Mouse (Mus musculus) induced T-regulatory cell, adult 2 months (primary cell): ENCODE data around the gene Kcp.

Experiments
- DNase-seq: peaks from one replicate; pipeline ENCODE4 v3.0.0-alpha.2; 2012; ENCODE audit warnings: low read depth

The Kcp gene

DNA sequence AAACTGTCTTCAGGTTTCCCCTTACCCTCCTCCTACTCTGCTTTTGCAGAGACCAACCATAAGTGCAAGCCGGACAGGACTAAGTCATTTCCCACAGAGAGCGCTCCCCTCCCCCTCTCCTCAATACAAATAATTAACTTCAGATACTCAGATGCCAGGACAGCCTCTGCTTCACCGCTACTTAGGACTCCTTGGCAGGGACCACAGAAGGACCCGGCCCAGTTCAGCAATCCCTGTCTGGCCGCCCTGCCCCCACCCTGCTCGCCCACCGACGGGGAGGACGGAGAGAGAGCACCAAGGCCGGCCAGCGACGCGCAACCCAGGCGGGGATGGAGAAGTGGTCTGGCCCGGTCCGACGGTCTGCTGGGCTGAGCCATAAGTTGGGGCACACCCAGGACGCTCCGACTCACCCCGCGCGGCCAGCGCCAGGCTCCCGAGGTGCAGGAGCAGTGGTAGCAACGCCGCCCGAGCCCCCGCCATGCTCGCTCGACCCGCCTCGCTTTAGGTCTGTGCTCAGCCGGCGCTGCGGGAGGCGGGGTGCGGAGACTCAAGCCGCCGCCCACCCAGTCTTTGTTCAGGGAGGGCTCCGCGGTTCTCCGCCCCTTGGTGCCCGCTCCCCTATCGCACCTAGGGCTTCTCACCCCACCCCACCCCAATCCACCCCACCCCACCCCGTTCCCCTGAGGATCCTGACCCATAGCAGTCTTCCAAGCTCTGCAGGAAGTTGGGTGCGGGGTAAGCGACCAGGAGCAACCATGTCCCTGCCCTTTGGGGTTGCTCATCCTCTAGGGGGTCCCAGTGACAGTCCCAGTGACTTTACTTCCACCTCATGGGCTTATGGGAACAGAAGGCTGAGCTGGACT lies at the start of gene Kcp:
Gene Kcp, minus strand, starts transcription at position 506 of the 863 bp plus-strand sequence.
- DNase-seq: no peak

DNA sequence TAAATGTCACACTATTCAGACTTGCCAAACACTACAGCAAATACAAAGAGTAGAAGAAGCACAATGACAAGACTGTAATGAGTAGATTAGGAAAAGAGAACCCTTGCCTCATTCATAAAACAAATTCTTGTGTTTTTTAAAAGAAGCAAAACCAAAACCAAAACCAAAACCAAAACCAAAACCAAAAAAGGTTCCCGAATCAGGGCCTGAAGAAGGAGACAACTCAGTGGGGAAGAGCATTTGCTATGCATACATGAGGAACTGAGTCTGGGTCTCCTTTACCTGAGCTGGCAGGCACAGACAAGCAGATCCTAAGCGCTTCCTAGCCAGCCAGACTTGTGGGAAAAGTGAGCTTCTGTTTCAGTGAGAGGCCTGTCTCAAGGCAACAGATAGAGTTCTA lies 49.4 kb upstream of the Kcp start:
- peak; percentile 69 for DNase-seq

DNA sequence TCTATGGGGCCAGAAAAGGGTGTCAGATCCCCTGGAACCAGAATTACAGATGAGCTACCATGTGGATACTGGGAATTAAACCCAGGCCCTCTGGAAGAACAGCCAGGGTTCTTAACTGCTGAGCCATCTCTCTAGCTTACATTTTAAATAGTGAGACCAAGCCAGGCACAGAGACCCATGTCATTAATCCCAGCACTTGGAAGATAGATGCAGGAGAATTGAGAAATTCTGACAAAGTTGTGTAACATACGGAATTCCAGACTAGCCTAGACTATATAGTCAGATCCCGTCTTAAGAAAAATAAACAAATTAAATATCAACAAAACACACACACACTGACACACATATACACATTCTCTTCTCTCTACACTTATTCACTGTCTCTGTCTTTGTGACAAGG lies 44.8 kb upstream of the Kcp start:
- DNase-seq: no peak

DNA sequence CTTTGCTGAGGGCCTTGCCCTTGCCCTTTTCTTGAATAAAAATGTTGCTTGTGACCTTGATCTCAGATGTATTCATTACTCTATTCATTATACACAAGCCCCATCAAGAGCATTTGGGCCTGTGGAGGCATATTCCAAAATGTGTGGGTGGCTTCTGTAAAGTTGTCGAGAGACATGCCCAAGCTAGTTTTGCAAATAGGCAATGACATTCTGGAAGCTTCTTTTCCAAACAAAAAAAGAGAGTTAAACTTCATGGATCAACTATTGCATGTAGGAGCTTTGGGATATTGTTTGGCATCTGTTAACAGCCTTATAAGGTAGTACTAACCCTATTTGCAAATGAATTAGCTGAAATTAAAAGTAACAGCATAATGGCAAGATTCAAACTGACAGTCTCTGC lies 40.3 kb upstream of the Kcp start:
- no peak for DNase-seq

DNA sequence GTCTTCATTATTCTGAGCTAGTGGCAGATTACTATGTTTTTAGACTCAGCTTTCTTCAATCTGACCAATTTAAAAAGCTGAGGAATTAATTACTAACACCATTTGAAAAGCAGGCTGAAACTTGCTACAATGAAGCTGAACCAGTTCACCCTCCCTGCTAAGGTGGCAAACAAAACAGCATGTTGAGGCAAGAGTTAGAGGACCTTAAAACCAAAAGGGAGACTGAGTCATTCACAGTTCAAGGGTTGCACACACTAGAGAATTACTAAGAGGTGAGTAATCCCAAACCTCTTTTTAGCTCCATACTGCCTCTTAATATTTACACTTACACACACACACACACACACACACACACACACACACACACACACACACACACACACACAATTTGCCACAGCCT lies 39.8 kb upstream of the Kcp start:
- DNase-seq: no peak

DNA sequence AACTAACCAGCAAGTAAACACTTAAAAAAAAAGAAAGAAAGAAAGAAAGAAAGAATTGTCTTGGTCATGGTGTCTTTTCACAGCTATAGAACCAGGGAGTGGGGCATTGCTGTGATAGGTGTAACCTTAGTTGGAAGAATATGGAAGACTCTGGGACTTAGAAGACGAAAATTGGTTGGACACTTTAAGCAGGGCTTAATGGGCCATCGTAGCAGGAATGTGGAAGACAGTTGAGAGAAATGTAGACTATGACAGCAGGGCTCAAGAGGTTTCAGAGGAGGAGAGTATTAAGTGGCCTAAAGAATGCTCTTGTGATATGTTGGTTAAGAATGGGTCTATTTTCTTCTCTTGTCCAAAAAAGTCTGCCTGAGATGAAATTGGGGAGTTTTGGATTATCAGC lies 37.9 kb upstream of the Kcp start:
- no peak for DNase-seq

DNA sequence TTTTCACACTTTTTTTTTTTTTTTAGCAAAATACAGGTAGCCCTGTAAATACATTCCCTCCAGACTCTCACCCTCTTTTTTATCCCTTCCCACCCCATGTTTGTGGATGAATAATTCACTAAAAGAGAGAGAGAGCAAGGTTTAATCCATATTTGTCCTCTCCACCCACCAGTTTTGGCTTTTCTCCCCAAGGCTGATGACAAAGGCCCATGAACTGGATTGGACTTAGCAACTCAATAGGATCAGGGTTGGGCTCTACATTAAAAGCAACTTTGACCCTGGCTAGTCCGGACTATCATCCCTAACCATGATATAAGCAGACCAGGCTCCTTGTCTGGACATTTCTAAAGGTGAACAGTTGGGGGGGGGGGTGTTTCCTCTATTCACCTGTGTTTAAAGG lies 33.2 kb upstream of the Kcp start:
- DNase-seq: no peak

DNA sequence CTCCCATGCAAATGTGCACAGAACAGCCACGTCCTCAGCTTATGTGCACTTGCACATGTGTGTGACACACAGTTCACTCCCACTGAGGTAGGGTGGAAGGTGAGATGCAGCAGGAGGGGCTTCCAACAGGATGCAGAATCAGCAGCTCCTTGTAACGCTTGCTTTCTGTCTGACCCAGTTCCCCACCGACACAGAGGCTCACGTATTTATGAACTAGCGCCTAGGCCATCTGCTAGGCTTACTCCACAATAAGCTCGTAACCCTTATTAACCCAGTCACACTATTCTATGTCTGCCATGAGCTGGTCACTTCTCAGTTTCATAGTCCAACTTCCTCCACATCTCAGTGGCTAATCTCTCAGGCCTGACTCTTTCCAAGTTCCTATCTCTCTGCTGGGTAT lies 32.5 kb upstream of the Kcp start:
- no peak for DNase-seq

DNA sequence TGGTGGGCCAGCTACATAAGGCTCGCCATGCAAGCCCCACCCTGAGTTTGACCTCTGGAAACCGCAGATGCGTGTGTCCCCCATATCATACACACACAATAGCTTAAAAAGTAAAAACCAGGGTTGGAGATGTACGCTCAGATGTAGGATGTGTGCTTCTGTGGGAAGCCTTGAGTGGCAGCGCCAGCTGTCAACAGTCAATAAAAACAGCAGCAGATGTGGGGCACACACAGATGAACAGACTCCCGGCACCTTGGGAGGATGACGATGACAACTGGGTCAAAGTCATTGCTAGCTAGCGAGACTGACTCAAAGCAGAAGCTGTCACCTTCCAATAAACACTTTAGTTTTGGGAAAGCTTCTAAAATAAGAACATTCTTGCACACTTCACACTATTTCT lies 31.8 kb upstream of the Kcp start:
- no peak for DNase-seq

DNA sequence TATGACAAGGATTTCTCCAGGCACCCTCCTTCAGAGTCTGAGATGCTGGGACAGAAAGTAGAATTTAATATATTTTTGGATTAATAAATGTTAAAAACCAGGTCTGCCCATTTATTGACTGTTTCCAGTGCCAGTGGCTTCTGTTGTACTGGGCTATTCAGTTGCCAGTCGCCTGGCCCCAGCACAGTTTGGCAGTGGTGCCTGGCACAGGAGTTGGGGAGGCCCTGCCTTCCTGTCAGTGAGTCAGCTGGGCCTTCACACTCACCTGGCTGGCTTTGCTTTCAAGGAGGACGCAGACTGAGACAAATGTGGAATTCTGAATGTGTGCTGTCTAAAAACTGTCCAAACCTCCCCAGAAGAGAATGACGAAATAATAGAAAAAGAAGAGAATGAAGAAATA lies 29.5 kb upstream of the Kcp start:
- DNase-seq: no peak

DNA sequence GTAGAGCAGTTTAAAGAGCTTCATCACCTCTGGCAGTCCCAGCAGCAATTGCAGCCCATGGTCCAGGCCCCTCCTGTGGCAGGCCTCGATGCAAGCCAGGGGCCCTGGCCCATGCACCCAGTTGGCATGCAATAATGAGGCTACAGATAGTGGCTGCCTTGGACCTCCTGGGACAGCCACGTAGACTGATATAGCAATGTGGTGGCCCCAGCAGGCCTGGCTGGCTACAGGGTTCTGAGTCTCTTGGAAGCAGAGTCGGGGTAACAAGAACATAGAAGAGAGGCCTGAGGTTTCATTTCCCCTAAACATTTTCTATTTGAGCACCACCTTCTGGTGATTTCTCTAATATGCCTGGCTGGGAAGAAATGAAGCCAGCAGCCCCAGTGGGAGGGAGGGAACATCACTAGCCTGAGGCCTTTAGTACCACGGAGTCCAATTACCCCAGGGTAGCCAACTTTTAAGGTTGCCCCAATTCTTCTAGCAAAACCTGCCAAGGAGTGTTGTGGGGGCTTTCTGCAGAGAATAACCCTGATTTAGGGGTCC lies 29.0 kb upstream of the Kcp start:
- peak; percentile 26 for DNase-seq

DNA sequence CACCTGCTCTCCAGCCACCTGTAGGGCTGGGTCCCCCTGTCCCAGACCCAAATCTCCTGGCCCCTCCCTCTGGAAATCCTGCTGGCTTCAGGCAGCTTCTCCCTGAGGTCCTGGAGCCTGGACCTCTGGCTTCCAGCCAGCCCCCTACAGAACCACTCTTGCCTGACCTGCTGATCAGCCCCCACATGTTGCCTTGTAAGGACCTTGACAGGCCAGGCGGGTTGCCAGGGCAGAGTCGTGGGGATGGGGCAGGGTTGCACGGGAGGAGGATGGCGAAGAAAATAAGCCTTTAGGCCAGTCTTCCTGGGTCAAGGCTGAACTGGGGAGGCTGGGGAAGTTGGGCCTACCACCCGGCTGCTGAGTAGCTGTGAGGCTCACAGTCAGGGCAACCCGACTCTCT lies 27.6 kb upstream of the Kcp start:
- DNase-seq: no peak

DNA sequence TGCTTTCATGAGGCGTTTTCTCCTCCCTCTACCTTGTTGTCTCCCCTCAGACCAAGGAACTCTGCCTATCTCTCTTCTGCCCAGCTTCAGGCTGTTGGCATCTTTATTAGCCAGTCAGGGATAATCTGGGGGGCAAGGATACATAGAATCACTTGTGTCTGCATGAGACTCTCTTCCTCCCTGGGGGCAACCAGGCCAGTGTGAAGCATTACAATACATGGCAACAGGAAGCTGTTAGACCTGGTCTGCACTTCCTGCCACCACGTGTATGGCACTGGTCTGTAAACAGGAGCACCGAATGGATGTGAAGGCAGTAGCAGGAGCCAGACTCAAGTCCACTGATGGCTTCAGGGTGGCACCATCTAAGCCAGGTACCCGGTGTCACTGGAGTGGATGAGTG lies 22.3 kb upstream of the Kcp start:
- peak; percentile 36 for DNase-seq

DNA sequence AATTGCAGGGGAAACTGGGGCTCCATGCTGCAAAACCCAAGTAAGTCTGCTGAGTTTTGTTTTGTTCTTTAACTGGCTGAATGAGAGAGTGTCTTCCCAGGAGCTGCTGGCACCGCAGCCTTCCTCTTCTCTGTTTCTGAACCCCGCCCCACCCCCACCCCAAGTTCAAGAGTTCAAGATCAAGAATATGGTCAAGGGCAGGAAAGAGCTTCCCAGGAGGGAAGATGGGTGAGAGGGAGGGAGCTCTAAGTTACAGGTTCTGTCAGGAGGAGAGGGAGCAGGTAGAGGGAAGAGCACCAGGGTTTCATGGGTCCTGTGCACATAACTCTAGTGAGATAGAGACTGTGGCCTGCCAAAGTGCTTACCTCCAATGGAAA lies 21.7 kb upstream of the Kcp start:
- no peak for DNase-seq

DNA sequence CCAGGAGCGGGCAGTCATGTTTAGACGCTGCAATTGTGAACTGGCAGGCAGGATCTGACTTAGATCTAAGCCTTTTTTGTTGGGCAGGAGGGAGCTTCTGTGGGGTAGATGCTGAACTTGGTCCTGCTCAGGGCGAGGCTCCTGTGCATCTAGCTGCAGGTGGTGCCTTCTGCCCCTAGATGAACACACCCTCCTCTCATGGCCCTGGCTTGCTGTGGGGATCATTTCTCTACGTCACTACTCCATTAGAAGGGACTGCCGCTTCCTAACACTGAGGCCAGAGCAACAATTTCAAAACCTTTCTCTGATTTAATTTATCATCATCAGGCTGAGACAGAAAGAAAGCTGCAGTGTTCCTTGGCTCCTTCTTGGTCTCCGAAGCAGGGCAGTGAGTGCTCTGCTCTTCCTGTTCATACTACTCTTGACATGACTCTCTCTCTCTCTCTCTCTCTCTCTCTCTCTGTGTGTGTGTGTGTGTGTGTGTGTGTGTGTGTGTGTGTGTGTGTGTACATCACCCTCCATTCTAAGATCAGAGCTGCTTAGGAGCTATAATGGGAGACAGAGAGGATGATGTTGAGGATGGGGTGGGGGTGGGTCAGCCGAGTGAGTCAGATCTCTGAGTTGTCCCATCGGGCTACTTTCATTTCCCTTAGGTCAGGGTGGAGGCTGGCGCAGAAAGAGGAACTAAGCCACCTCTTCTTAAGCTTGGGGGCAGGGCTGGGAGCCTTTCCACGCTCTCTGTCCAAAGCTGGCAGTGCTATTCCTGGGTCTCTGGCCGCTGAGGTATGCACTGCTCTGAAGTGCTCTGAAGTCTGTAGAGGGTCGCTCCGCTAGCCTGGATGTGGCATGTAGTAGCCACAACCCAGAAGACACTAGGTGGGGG lies 21.1 kb upstream of the Kcp start:
- peak; percentile 54 for DNase-seq

DNA sequence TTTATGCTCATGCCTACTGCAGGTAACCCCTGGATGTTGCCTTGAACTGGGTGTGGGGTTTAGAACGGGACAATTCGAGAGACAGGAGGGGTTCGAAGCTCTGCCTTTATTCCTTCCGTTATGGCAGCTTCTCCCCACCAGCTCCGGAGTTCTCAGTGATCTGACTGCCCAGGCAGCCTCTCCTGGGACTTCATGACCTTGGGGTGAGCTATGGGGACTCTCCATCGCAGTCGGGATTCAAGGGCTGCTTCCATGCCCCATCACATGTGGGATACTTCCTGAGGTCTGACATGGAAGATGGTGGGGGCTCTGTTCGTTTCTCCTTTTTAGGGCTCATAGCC lies 20.4 kb upstream of the Kcp start:
- no peak for DNase-seq

DNA sequence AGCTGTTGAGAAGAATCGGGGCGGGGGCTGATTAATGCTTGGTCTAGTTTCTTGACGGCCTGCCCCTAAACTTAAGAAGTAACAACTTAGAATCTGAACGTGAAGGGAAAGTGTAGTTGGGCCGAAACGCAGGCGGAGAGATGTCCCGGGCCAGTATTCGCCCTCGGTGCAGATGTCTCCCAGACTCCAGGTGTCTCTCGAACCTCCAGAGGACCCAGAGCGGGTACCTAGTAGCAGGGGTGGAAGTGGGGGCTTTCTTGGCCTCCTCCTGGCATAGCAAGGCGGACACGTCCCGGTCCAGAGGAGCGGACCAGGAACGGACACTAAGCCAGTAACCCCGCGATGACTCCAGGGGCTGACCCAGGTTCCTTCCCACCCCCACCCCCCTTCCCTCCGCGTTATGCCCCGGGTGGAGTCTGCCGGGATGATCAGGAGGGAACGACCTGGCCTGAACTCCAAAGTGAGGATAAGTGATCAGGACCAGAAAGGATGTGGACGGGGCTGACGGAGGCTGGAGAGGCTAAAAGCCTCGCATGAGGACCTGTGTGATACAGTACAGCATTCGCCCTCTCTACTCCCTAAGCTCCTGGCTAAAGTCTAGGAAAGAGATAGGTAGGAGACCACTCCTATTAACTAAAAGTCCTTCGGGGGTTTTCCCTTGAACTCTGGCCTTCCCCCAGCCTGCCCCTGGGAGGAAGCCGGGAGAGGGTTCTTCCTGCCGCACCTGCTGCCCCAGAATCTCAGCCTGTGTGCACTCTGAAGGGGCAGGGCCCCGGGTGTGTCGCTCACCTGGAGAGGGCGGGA lies 19.8 kb upstream of the Kcp start:
- DNase-seq: peak; percentile 57

DNA sequence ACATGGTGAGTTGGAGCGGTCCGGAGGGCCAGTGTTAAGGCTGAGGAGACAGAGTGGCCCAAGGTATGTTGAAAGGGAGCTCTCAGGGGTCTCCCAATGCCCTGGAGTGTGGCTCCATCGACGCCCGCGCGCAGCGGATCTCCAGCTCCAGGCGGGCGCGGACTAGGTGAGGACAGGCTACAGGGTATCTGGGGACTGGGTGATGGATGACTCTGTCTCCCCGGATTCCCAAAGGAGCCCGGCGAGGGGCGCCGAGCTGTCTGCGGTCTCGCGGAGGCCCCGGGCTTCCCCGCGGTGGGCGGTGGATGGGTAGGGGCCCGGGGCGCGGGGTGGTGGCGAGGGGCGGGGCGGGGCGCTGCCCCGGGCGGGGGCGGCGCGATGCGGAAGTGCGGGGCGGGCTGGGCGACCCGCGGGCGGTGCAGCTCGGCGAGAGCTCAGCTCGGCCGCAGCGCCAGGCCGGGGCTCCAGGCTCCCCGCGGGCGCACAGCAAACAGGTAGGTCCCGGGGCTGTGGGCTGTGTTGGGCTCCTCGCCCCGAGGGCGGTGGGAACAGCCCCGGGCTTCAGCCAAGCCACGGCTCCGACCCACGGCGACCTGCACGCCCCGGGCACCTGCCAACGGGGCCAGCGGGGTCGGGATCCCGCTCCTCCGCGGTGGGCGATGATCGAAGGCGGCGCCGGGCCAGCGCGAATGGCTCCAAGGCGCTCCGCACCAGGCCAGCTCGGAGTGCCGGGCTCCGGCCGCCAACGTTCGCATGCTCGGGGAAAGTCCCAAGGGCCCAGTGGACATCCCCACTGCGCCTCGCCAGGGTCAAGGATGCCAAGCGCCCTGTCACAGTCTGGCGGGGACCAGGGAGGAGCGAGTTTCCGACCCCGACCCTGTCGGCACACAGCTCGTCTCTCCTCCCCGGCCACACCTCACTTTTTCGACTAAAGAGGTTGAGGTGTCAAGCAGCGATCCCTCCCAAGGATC lies 18.8 kb upstream of the Kcp start, which contains the start of gene Irf5:
Gene Irf5, plus strand, starts transcription at position 345 of the 971 bp plus-strand sequence.
- DNase-seq: peak; percentile 79

DNA sequence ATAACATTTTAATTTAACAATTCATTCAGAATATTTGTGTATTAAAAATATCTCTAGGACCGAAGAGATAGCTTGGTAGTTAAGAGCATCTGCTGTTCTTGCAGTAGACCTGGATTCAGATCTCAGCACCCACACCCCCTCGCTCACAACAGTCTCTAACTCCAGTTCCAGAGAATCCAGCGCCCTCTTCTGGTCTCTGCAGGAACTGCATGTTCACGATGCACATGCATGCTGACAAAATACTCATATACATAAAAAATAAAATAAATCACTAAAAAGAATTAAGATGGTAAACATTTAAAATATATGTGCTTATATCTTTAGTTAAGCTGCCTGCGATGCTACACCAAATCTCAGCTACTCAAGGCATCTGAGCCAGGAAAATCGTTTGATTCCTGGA lies 17.5 kb upstream of the Kcp start:
- peak; percentile 78 for DNase-seq

DNA sequence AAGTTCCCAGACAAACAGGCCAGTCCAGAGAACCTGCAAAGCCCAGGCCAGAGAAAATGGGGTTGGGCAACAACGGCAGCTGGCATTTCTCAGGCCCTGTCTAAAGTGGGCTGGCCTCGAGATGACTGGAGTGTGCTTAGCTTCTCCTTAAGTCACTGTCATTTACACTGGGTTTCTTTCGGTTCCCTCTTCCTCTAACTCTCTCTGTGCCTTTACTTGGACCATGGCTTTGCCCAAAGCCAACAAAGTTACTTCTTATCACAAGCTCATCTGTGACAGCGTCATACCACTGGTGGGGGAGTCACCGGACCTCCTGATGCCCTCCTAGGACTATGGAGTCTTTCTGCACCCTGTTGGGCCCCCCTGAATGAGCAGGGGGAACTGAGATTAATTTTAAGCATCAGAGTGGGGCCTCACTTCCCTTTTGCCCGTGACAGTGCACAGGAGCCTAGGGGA lies 16.3 kb upstream of the Kcp start:
- no peak for DNase-seq
